Mouse (Mus musculus): ENCODE measurements around the gene Dis3. TPM values are rescaled to one million over a fixed set of nuclear protein-coding genes. Genes with fewer than 3 reads are reported as not detected.

Gene Dis3
- total and polyA plus RNA-seq, 3 experiments = 42.2 to 159 (median 79.6) TPM

DNA sequence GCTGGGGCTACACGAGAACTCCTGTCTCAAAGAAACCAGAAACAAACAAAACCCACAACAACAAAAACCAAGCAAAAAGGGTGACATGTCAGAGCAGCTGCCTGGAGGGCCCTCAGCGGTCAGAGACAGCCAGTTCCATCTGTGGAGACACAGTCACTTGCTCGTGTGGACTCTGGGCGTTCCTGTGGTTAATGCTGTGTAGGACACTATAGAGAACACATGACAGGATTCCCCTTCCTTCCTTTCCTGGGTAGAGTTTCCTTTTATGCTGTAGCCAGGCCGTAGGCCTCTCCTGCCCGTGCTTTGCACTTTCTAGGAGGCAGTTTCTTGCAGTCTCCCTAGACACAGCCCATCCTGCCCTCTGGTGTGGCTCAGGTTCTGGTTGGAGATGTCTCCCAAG is 9.2 kb upstream of the Dis3 start:
- H3K27me3 ChIP-seq (ENCODE audit: control insufficient read depth in 1 of 2, insufficient read depth in 2 of 2, low read length in 2 of 2) = no peaks in the 10 kb centered on the region
- H3K27ac ChIP-seq (ENCODE audit: control insufficient read depth, low read depth, low read length) = no peak overlapping the region
- peaks cover 20 to 22% of the 10 kb centered on the region in 2 experiments for H3K4me1 ChIP-seq (ENCODE audit: control insufficient read depth in 1 of 2, insufficient read depth in 2 of 2, low read length in 2 of 2)
- H3K4me3 ChIP-seq (ENCODE audit: control insufficient read depth in 1 of 2, insufficient read depth in 1 of 2, low read depth in 2 of 2, low read length in 2 of 2) = no peak overlapping the region
- DNase-seq (ENCODE audit: low read depth, low spot score) = no peak
- peaks cover 2% of the 10 kb centered on the region; the same call in 1 of the 2 replicates for H3K79me2 ChIP-seq (ENCODE audit: control insufficient read depth, insufficient read depth, low read length, poor library complexity)
- H3K9me3 ChIP-seq (replicated peaks; ENCODE audit: insufficient read depth, low read length) = no peaks in the 10 kb centered on the region
- H3K9ac ChIP-seq (ENCODE audit: control insufficient read depth, low read depth, low read length, poor library complexity, severe bottlenecking) = no peak overlapping the region
- TF ChIP-seq ETS1 (IDR thresholded peaks at IDR 0.05; ENCODE audit: low read depth, low read length) (no peak), TAL1 (IDR thresholded peaks at IDR 0.05; ENCODE audit: low read length) (no peak), NRF1 (IDR thresholded peaks at IDR 0.05; ENCODE audit: insufficient read depth, low read depth, low read length, poor library complexity, severe bottlenecking) (no peak), MXI1 (IDR thresholded peaks at IDR 0.05; ENCODE audit: low read depth, low read length) (no peak), USF1 (IDR thresholded peaks at IDR 0.05; ENCODE audit: low read depth, low read length) (no peak), NELFE (IDR thresholded peaks at IDR 0.05; ENCODE audit: low read depth, low read length) (no peak), MAX (IDR thresholded peaks at IDR 0.05; ENCODE audit: low read length) (no peak), CTCF (IDR thresholded peaks at IDR 0.05 in 2 of 3, conservative IDR thresholded peaks at IDR 0.05 in 1 of 3; ENCODE audit: control insufficient read depth in 1 of 3, insufficient read depth in 1 of 3, low read depth in 2 of 3, low read length in 3 of 3, poor library complexity in 1 of 3, severe bottlenecking in 1 of 3) (no peak), POLR2AphosphoS5 (IDR thresholded peaks at IDR 0.05; ENCODE audit: borderline replicate concordance, low read depth, low read length) (no peak), POLR2A (IDR thresholded peaks at IDR 0.05; ENCODE audit: control insufficient read depth in 1 of 2, insufficient read depth in 1 of 2, low read depth in 1 of 2, low read length in 2 of 2, poor library complexity in 1 of 2) (no peak), MAFK (IDR thresholded peaks at IDR 0.05; ENCODE audit: borderline replicate concordance, low read depth, low read length) (no peak), TBP (IDR thresholded peaks at IDR 0.05; ENCODE audit: low read depth, low read length) (no peak)
- H3K36me3 ChIP-seq (ENCODE audit: control insufficient read depth in 1 of 2, insufficient read depth in 2 of 2, low read length in 2 of 2) = peaks cover 12 to 27% of the 10 kb centered on the region in 2 experiments

DNA sequence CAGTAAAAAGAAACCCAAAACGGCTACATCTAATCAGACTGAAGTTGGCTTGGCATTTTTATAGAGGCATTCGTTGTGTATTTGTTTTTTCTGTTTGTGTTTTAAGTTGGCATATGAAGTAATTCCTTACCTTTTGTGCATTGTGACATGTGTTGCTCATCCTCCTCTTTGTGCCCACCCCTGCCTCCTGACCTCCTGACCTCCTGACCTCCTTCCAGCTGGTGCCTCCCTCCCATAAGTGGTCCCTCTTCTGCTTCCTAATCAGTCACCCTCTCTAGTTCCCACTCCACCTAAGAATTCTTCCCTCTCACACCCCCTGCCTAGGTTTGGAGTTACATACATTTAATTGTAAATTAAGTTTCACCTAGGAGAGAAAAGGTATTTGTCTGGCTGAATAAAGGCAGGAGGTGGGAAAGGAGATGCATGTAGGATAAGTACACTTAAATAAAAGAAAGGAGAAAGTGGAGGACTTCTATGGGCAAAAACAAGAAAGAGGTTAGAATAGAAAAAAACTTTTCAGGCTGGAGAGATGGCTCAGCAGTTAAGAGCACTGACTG is 8.1 kb upstream of the Dis3 start:
- Histone ChIP-seq H3K79me2 (ENCODE audit: control insufficient read depth, insufficient read depth, low read length, poor library complexity) (peaks cover 2% of the 10 kb centered on the region; the same call in 1 of the 2 replicates), H3K36me3 (ENCODE audit: control insufficient read depth in 1 of 2, insufficient read depth in 2 of 2, low read length in 2 of 2) (peaks cover 7 to 37% of the 10 kb centered on the region in 2 experiments), H3K27me3 (ENCODE audit: control insufficient read depth in 1 of 2, insufficient read depth in 2 of 2, low read length in 2 of 2) (no peaks in the 10 kb centered on the region), H3K4me1 (ENCODE audit: control insufficient read depth in 1 of 2, insufficient read depth in 2 of 2, low read length in 2 of 2) (peaks cover 27 to 30% of the 10 kb centered on the region in 2 experiments), H3K9me3 (replicated peaks; ENCODE audit: insufficient read depth, low read length) (no peaks in the 10 kb centered on the region), H3K27ac (ENCODE audit: control insufficient read depth, low read depth, low read length) (peak overlapping the region; percentile 41; the same call in 1 of the 2 replicates), H3K9ac (ENCODE audit: control insufficient read depth, low read depth, low read length, poor library complexity, severe bottlenecking) (no peak overlapping the region), H3K4me3 (ENCODE audit: control insufficient read depth in 1 of 2, insufficient read depth in 1 of 2, low read depth in 2 of 2, low read length in 2 of 2) (no peak overlapping the region)
- DNase-seq (ENCODE audit: low read depth, low spot score) = no peak
- no peak for TF ChIP-seq RAD21 (IDR thresholded peaks at IDR 0.05; ENCODE audit: low read depth, low read length)
- TF ChIP-seq ZKSCAN1 (IDR thresholded peaks at IDR 0.05; ENCODE audit: low read depth, low read length) = no peak
- TF ChIP-seq NELFE (IDR thresholded peaks at IDR 0.05; ENCODE audit: low read depth, low read length) = no peak
- no peak for TF ChIP-seq UBTF (IDR thresholded peaks at IDR 0.05; ENCODE audit: borderline replicate concordance, insufficient read depth, low read depth, low read length)
- no peak for TF ChIP-seq TBP (IDR thresholded peaks at IDR 0.05; ENCODE audit: low read depth, low read length)
- TF ChIP-seq MEF2A (IDR thresholded peaks at IDR 0.05; ENCODE audit: extremely low read depth, insufficient replicate concordance, low read depth, low read length, poor library complexity, severe bottlenecking) = no peak
- no peak for TF ChIP-seq CTCF (IDR thresholded peaks at IDR 0.05 in 2 of 3, conservative IDR thresholded peaks at IDR 0.05 in 1 of 3; ENCODE audit: control insufficient read depth in 1 of 3, insufficient read depth in 1 of 3, low read depth in 2 of 3, low read length in 3 of 3, poor library complexity in 1 of 3, severe bottlenecking in 1 of 3)
- no peak for TF ChIP-seq ZNF384 (IDR thresholded peaks at IDR 0.05; ENCODE audit: low read depth, low read length)
- TF ChIP-seq ZC3H11A (IDR thresholded peaks at IDR 0.05; ENCODE audit: low read depth, low read length) = no peak

All from MEL (cell line).